In genomic region chr14:8418610-8419009, GRCm38 (mm10) we compare ENCODE assay signal across 33 mouse cellular contexts. TPM values are rescaled to one million over a fixed set of nuclear protein-coding genes. Genes with fewer than 3 reads are reported as not detected.
DNase-seq lines count a peak whose midpoint lies in the region; ATAC-seq and TF ChIP-seq lines count a peak whose summit lies in the region.
"Had no signal": no experiment of that assay in that cellular context is flagged by ENCODE, and none has a peak within 500 bp of the region (broad histone marks: within the 10 kb centered on the region; RNA-seq: fewer than 3 reads in every experiment).

No protein-coding gene starts in this region.

- ATAC-seq in lung, embryonic 14.5 days (ENCODE audit: insufficient read depth): 0 out of 2 replicates have a peak, but pooled peaks have one; percentile 24
- ATAC-seq: activated CD4-positive, CD25-positive, alpha-beta regulatory T cell, adult 4 months; CD4-positive, CD25-positive, alpha-beta regulatory T cell, adult 4 months; forebrain, embryonic 15.5 days; hindbrain, embryonic 16.5 days; intestine, embryonic 15.5 days had no signal

- TF ChIP-seq CTCF in lung, embryonic 14.5 days (IDR thresholded peaks at IDR 0.05; ENCODE audit: low read depth): no peak

- no peak overlapping the region for H3K9ac ChIP-seq in lung, embryonic 14.5 days
- H3K9ac ChIP-seq: embryonic facial prominence, embryonic 12.5 days; embryonic facial prominence, embryonic 15.5 days; forebrain, embryonic 12.5 days; forebrain, embryonic 15.5 days; hindbrain, embryonic 13.5 days; intestine, embryonic 15.5 days had no signal

- H3K27me3 ChIP-seq in lung, embryonic 14.5 days (ENCODE audit: insufficient read depth, low read length): no peaks in the 10 kb centered on the region
- H3K27me3 ChIP-seq: embryonic facial prominence, embryonic 12.5 days; embryonic facial prominence, embryonic 15.5 days; forebrain, embryonic 12.5 days; forebrain, embryonic 15.5 days; hindbrain, embryonic 13.5 days; intestine, embryonic 15.5 days had no signal

- DNase-seq in lung, embryonic 14.5 days: peak; percentile 10
- no peak for DNase-seq in lung, postnatal 36 days
- peak; percentile 43 for DNase-seq in 3T3-L1 (ENCODE audit: low read depth, low spot score)
- DNase-seq in Muller cell, postnatal 12 days (ENCODE audit: inconsistent ontology term): peak; percentile 48
- DNase-seq in gastrocnemius, postnatal 4 days (ENCODE audit: low spot score in 2 of 2): no peak
- DNase-seq in gastrocnemius, postnatal 36 days: no peak
- DNase-seq: adrenal gland, postnatal 10 days; adrenal gland, postnatal 36 days; cerebellum, adult 18-20 months; cerebellum, adult 9-10 months; cerebellum, postnatal 14 days; gastrocnemius, adult 2 months; gastrocnemius, postnatal 14 days; heart, postnatal 36 days; kidney, adult 11 months had no signal

- H3K4me2 ChIP-seq in lung, embryonic 14.5 days: no peak overlapping the region
- H3K4me2 ChIP-seq: embryonic facial prominence, embryonic 12.5 days; embryonic facial prominence, embryonic 15.5 days; forebrain, embryonic 12.5 days; forebrain, embryonic 15.5 days; heart, embryonic 11.5 days; hindbrain, embryonic 13.5 days; intestine, embryonic 15.5 days had no signal

- H3K27ac ChIP-seq in lung, embryonic 14.5 days (ENCODE audit: low read depth): no peak overlapping the region
- H3K27ac ChIP-seq: embryonic facial prominence, embryonic 12.5 days; embryonic facial prominence, embryonic 15.5 days; forebrain, embryonic 12.5 days; forebrain, embryonic 15.5 days; gastrocnemius, adult 2 months; hindbrain, embryonic 10.5 days; hindbrain, embryonic 13.5 days; intestine, embryonic 15.5 days had no signal

- intact Hi-C loops in gastrocnemius, postnatal 36 days (cut with DNase I): no loop called here

- whole genome bisulfite sequencing in lung, embryonic 14.5 days: 40% methylated on average over 3 of the region's 3 CpGs

- H3K4me1 ChIP-seq in lung, embryonic 14.5 days (ENCODE audit: insufficient read depth): no peaks in the 10 kb centered on the region
- H3K4me1 ChIP-seq: intestine, embryonic 15.5 days had no signal

- no peak overlapping the region for H3K4me3 ChIP-seq in lung, embryonic 14.5 days (ENCODE audit: low read depth, low read length)
- H3K4me3 ChIP-seq: embryonic facial prominence, embryonic 12.5 days; embryonic facial prominence, embryonic 15.5 days; forebrain, embryonic 12.5 days; forebrain, embryonic 15.5 days; gastrocnemius, adult 2 months; hindbrain, embryonic 10.5 days; hindbrain, embryonic 13.5 days; intestine, embryonic 15.5 days had no signal

- H3K9me3 ChIP-seq in lung, embryonic 14.5 days (ENCODE audit: low read depth, low read length): no peaks in the 10 kb centered on the region
- H3K9me3 ChIP-seq: embryonic facial prominence, embryonic 12.5 days; embryonic facial prominence, embryonic 15.5 days; forebrain, embryonic 12.5 days; forebrain, embryonic 15.5 days; hindbrain, embryonic 10.5 days; hindbrain, embryonic 13.5 days; intestine, embryonic 15.5 days had no signal

- H3K36me3 ChIP-seq in lung, embryonic 14.5 days (ENCODE audit: insufficient read depth): no peaks in the 10 kb centered on the region
- H3K36me3 ChIP-seq: embryonic facial prominence, embryonic 12.5 days; embryonic facial prominence, embryonic 15.5 days; forebrain, embryonic 12.5 days; forebrain, embryonic 15.5 days; hindbrain, embryonic 10.5 days; hindbrain, embryonic 13.5 days; intestine, embryonic 15.5 days had no signal

RNA-seq across cellular contexts. Expression of gene Oit1, which starts 40.1 kb away (rescaled TPM):
- polyA plus RNA-seq in lung, embryonic 14.5 days (2014; fragmentation: Nextera tagmentation; extraction: Ambion mirVana): 0.43 and 0.65 TPM in 2 replicates
- not detected for total RNA-seq in gastrocnemius, postnatal 4 days (2021)
- total RNA-seq in gastrocnemius, postnatal 36 days (2021): not detected
- total RNA-seq: adrenal gland, adult 18-20 months; adrenal gland, postnatal 10 days; adrenal gland, postnatal 36 days; gastrocnemius, adult 2 months; gastrocnemius, postnatal 14 days; granulocyte monocyte progenitor cell, adult 5-6 weeks; heart, postnatal 36 days; MEL had no signal
- polyA plus RNA-seq: activated CD4-positive, CD25-positive, alpha-beta regulatory T cell, adult 4 months; C2C12; CD4-positive, CD25-positive, alpha-beta regulatory T cell, adult 4 months; forebrain, embryonic 12.5 days; forebrain, embryonic 15.5 days; frontal cortex, adult 2 months; heart, embryonic 11.5 days; heart, embryonic 14.5 days; heart, postnatal 0 days; hindbrain, embryonic 10.5 days; hindbrain, embryonic 16.5 days had no signal

Comparison
In these comparisons a context has a peak if more than half of its experiments do, and no peak if none do; other contexts are left out.
1. DNase-seq: peak in lung, embryonic 14.5 days (single experiment), 3T3-L1 (single experiment) and Muller cell, postnatal 12 days (single experiment); none in lung, postnatal 36 days (single experiment), gastrocnemius, postnatal 4 days (0 of 2) and gastrocnemius, postnatal 36 days (0 of 2).